Mouse (Mus musculus): Measurements from ENCODE around the gene Plbd2.

Gene Plbd2

DNA sequence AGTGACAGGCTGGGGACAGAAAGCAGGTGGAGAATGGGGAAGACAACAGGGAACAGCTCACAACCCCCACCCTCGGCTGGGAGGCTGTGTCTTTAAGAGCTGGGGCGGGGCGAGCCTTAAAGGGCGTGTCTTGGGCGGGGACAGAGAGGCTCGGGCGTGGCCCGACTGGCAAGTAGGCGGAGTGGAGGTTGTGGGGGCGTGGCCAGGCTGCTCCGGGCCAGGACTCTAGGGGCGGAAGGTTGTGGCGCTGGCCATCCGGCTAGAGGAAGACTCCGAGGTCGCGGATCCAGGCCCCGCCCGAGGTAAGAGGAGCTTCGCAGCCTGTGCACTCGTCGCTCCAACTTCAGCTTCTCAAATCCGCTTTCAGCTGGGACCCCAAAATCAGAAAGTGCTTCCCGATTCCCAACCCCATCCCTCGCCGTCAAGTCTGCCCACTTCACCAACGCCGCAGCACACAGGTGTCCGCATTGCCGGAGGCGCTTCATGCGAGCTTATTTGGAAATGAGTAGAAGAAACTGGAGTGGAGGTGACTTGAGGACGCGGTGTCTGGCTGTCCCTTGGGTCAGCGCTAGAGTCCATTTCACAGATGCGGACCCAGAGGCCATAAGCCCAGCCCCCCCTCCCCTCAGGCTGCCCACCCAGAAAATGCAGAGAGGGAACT is 7.7 kb upstream of the Plbd2 start, which contains the start of gene Slc8b1:
Gene Slc8b1, plus strand, starts transcription at position 187 of the 661 bp plus-strand sequence.
- peak; percentile 98 for DNase-seq

DNA sequence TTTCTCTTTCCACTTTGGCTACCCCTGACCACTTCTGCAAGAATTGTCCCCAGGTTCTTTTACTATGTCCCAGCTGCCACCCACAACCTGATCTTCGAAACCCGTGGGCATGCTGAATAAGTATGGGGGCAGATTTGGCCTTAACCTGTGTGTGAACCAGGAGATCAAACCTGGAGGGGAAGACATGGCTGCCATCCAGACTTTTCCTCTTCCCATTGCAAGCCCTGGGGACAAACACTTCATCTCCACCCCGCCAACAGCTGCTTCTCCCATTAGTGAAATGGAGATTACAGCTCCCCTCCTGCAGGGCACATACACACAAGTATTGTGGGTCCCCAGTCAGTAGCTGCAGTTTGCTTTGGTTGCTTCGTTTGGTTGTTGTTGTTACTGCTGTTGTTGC is 3.9 kb upstream of the Plbd2 start:
- DNase-seq, result no peak

DNA sequence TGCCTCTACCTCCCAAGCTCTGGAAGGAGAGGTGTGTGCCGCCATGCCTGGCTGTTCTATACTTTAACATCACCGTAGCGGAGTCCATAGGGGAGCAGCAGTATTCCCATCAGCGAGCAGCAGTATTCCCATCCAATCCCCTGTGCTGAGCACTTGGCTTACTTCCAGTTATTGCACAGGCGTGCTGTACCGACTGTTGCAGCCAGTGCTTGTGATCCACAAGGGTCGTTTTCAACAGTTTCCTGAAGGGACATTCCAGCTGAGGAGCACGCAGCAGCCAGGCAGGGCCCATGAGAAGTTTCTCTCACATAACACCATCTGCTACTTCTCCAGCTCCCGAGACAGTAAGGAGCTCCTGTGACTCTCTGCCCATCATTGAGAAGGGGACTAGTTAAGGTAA is 3.1 kb upstream of the Plbd2 start:
- no peak for DNase-seq

DNA sequence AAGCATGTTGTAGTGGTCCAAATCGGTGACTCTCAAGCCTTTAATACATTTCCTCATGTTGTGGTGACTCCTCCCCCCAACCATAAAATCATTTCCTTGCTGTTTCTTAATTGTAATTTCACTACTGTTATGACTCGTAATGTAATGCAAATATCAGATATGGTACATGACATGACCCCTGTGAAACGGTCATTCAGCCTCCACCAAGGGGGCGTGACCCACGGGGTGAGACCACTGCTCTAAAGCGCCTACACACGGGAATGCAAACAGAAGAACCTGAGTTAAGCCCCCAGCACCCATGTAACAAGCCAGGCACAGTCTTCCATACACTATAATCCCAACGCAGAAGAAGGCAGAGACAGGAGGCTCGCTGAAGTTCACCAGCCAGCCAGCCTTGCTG is 2.4 kb upstream of the Plbd2 start:
- no peak for DNase-seq

DNA sequence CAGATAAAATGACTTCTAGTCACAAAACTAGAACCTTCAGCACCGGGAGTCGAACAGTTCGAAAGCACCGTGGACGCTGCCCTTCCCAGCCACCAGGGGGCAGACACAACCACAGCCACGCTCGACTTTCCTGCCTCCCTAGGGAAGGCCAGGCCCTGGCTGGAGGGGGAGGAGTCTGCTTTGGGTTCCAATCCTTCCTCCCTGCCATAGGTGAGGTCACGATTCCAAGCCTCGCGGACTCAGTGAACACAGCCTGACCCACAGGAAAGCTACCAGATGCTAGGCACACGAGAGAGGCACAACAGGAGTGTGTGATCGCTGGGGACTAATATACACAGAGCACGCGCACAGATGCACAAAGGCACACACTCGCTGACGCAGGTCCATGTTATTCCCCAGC is 1.9 kb upstream of the Plbd2 start:
- peak; percentile 81 for DNase-seq

DNA sequence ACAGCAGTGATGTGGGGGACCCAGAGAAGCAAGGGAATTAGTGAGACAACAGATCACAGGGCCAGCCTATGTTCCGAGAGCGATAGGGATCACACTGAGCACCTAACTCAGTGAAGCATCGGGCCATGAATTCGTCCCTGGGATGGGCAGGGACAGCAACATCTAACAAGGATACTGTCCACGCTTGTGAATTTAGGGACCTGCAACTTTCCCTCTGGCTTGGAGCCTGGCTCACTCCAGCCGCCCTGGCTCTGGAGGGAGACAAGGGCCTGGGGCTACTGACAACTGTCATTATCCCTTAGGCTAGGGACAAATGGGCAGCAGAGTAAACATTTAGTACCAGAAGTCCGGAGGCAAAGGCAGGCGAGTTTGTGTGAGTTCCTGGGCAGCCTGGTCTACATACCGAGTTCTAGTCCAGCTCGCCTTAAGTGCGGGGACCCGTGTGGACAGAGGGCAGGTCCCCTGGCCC is 716 bp downstream of the Plbd2 start:
- DNase-seq, result no peak

DNA sequence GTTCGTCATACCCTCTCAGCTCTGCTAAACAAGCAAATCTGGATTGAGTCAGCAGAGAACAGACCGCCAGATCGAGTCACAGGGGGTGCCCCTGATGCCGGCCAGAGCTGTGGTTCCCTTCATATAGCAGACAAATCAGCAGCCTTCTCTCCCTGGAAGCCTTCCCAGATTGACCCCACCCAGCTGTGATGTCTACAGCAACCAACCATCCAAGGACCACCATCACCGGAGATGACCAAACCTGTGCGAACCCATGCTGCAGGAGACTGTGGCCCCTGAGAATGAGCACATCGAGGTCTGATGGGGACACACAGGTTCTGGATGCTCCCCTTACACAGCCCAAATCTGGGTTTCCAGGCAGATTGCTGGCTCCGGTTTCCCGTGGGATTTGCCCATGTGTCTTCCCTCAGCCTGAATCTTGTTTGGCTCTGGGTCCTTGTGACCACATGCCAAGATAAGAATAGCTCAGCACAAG is 1.2 kb downstream of the Plbd2 start:
- DNase-seq, result no peak

DNA sequence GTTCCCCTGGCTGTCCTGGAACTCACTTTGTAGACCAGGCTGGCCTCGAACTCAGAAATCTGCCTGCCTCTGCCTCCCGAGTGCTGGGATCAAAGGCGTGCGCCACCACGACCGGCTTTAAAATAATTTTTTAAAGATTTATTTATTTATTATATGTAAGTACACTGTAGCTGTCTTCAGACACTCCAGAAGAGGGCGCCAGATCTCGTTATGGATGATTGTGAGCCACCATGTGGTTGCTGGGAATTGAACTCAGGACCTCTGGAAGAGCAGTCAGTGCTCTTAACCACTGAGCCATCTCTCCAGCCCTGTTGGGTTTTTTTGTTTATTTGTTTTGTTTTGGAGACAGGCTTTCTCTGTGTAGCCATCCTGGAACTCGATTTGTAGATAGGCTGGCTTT is 2.8 kb downstream of the Plbd2 start:
- DNase-seq, result peak; percentile 40

DNA sequence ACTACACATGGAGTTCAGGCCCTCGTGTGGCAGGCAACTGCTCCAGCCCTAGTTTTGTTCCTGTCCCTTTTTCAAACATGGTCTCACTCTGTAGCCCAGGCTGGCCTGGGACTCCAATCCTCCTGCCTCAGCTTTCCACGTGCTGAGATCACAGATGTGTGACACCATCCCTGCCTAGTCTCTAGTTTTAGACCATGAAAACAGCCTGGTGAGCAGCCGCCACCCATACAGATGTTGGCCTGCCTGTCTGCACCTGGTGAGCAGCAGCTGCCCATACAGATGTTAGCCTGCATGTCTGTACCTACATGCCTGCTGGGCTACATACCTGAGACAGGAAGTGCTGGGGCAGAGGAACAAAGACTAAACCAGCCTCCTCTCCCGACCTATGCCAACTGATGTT is 4.2 kb downstream of the Plbd2 start:
- no peak for DNase-seq

DNA sequence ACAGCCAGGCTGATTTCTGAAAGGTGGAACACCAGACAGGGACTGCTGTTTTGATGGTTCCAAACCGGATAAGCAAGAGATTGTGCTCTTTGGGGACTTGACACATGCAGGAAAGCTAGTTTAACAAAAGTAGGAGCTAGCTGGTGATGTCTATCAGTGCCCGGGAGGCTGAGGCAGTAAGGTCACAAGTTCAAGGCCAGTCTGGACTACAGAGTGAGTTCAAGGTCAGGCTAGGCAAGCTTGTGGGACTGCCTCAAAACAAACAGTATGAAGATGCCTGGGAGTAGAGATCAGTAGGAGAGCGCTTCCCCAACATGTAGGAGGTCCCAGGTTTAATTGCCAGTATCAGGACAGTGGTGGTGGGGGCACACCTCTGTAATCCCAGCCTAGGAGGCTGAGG is 6.4 kb downstream of the Plbd2 start:
- DNase-seq, result no peak

DNA sequence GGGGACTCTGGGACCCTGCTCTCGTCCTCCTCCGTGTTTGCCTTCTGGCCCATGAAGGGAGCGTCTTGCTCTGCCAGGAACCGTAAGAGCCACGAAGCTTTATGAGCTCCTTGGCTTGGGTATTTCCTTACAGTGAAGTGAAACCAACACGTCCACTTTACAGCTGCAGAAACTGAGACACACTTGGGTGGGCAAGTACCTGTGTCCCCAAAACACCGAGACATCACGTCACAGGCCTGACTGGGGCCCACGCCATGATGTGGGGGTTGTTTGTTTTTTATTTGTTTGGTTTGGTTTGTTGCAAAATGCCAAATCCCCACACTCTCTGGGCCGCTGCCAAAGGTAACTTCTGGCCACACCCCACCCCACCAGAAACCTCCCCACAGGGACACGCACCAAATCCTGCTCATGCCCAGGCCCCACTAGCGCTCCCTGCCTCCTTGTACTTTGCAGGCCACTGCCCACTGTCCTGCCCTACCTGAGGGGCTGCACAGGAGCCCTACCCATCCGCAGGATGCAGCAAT is 7.7 kb downstream of the Plbd2 start:
- no peak for DNase-seq

DNA sequence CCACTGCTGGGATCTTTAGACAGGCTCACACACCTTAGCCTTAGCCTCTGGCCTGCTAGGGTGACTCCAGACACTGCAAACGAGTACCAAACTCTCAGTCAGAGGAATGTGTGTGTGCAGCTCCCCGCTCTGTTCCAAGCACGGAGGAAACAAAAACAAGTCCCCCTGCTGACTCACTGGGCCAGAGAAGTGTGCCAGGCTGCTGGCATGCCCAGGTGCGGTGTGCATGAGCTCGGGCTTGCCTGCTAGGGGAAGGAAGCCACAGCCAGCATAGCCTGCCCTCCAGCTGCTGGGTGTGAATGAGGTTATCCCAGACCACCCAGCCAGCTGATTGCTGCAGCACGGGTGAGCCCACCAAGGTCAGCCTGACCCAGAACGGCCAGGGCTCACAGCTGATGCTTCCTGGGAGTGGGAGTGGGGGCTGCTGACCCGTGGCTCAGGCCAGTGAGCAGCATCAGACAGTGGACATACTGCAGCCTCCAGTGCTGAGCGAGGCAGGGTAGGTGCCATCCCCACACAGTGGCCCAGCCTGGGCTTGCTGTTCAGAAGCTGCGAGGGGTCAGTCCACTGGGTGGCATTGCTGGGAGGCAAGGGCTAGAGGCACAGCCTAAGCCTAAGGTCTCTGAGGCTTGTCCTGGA is 8.2 kb downstream of the Plbd2 start:
- DNase-seq, result no peak

DNA sequence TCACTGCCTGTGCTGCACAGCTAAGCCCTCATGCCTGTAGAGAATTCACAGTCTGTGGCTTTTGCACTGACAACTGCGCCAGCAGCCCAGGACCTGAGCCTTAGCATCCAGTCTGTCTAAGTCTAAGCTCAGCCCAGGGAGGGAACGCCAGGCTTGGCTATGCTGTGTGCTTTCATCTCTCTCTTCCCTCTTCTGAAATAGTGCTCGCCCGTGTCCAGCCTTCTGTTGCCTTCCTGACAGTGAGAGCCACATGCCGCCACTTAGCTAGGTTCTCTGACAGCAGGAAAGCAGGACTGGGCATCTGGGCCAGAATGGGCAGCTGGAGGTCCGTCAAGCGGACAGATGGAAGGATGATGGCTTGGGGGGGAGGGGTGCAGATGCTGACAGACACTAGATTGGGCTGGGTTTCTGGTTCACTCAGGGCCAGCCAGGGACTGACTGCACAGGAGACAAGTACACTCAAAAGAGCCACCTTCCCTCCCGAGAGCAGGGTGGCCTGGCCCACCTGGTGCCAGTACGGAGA is 9.5 kb downstream of the Plbd2 start:
- DNase-seq, result no peak

DNA sequence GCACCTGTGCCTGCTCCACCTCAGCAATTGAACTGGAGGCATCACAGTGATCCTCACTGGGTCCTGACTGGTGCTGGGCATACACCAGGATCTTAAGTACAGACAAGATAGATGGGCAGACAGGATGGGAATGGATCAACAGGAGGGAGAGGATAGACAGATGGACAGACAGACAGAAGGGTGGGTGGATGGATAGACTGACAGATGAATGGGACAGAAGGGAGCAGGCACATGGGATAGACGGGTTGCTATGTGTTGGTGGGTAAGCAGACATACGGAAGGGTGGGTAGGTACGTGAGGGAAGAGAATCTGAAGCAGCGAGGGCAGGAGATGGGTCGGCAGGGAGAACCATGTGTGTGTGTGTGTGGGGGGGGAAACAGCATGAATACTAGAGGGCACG is 10.0 kb downstream of the Plbd2 start:
- no peak for DNase-seq

DNA sequence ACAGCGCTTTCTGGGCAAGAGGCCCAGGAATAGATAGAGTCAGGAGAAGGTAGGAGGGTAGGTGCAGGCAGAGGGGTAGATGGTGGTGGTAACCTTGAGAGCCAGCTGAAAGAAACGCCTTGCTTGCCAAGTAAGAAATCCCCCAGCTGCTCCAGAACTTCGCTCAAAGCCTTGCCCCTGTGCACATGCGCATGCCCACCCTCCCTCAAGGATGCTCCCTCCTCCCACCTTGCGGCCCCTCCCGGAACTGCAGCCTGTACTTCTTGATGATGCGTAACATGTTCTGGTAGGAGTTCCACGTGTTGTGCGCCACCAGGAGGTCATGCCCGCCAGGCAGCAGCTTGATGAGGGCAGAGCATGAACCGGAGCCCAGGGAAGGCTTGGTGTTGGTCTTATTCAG is 11.0 kb downstream of the Plbd2 start:
- peak; percentile 44 for DNase-seq

DNA sequence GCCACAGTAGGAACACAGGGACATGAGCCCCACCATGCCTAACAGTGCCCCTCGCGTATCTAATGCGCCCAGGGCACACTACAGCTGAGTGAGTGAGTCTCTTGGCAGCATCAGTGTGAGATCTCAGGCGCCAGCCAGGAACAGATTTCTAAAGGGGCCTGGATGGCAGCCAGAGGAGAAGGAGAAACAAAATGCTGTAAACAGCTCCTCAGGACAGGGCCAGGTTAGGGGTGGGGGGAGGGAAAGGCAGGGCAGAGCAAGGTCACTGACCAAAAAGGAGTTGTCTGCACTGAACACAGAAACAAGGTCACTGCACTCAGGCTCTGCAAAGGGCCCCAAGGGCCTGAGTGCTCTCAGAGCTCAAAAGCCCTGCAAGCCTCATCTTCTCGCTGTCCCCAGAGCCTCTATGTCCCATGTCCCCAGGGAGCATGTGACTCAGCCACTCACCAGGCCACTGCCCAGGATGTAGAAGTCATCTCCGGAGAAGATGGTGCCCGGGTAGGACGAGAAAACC is 12.7 kb downstream of the Plbd2 start:
- no peak for DNase-seq

DNA sequence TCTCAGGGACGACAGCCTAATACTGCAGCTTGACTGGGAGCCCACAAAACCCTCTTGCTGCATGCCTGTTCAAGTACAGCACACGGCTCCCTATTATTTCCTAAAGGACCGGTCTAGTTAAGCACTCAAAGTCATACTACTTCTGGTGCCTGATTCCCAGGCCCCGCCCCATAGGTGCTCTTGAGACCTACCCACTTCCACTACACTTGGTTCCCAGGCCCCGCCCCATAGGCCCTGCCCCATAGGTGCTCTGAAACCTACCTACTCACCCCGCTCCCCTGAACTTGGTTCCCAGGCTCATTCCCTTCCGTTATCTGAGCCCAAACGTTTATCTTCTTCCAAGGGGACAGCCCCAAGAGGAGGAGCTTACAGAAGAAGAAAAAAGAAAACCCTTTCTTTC is 15.6 kb downstream of the Plbd2 start:
- DNase-seq, result no peak

DNA sequence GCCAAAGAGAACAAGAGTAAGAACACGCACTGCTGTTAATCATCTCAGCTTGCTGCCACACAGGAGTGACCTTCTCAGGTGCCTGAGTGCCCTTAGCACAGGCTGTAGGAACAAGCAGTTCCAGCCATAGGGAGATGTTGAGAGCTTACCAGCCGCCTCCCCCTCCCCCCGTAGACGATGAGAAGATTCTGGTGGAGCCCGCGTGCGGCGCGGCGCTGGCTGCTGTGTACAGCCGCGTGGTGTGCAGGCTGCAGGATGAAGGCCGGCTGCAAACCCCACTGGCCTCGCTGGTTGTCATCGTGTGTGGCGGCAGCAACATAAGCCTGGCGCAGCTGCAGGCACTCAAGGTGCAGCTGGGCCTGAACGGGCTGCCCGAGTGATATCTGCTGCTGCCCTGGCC is 20.0 kb downstream of the Plbd2 start:
- DNase-seq, result no peak

DNA sequence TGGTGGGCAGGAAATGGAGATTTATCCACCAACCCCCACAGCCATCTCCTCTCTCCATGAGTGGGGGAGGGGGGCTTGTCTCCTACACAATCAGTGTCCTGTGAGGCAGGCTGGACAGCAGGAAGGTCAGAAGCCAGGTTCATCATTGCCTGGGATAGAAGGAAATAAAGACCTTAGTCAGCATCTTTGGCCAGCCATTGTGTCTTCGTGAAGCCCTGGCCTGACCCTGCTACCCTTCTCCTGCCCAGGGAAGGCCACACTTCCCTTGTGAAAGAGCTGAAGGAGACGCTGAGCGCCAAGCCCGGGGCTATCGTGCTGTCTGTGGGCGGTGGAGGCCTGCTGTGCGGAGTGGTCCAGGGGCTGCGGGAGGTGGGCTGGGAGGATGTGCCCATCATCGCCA is 22.2 kb downstream of the Plbd2 start:
- no peak for DNase-seq

DNA sequence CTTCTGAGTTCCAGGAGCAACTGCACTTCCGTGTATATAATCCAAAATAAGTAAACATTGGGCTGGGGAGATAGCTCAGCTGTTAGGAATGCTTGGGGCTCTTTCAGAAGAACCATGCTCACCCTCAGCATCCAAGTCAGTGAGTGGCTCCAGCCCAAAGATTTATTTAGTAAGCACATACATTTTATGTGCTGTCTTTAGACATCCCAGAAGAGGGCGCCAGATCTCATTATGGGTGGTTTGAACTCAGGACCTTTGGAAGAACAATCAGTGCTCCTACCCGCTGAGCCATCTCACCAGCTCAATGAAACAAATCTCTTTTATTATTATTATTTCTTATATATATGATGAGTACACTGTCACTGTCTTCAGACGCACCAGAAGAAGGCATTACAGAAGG is 23.9 kb downstream of the Plbd2 start:
- peak; percentile 32 for DNase-seq

DNA sequence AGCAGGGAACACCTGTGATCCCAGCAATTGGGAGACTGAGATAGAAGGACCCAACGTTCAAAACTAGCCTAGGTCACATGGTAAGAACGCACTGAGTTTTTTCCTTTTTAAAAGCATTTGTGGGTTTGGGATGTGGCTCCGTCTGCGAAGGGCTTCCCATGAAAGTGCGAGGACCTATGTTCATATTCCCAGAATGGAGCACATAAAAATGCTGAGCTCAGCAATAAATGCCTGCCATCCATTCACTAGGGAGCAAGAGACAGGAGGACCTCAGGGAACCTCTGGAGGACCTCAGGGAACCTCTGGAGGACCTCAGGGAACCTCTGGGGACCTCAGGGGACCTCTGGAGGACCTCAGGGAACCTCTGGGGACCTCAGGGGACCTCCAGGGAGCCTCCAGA is 25.4 kb downstream of the Plbd2 start:
- no peak for DNase-seq

DNA sequence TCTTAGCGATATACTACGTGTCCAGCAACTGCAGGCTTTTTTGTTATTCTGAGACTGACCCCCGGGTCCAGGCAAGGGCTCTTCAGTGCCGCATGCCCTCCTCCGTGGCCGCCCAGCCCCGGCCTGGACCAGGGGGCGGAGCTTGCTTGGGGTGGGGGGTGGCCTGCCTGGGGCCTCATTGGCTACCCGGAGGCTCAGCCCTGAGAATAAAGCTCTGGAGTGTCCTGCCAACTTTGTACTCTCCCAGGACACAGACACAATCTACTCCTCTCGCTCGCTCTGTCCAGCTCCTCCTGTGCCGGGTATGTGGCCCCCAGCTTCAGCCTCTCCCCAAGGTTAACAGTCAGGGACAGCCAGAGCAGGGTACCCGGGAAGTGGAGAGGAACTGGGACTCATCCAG is 27.1 kb downstream of the Plbd2 start, which contains the start of gene Sds:
Gene Sds, plus strand, starts transcription at position 231 of the 400 bp plus-strand sequence.
- no peak for DNase-seq

DNA sequence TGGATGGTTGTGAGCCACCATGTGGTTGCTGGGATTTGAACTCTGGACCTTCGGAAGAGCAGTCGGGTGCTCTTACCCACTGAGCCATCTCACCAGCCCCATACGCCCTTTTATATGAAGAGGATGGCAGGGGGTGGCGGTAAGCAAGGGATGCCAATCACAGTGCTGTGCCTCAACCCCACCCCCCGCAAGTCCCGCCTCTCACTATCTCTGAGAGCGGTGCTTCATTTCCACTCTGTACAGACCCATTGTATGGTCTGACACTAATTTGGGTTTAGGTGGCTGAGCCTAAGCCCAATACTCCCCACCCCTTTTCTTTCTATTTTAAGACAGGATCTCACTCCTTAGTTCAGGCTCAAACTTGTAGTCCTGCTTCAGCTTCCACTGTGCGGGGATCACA is 27.6 kb downstream of the Plbd2 start:
- no peak for DNase-seq

DNA sequence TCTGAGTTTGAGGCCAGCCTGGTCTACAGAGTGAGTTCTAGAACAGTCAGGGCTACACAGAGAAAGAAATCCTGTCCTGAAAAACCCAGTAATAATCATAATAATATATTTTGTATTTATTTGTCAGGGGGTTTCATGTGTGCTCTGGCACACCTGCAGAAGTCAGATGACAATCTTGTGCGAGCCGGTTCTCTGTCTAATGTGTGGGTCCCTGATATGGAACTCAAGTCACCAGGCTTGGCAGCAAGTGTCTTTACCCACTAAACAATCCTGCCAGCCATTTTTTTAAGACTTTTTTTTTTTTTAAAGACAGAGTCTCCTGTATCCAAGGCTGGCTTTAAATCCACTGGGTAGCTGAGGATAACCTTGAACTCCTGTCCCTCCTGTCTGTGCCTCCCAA is 30.1 kb downstream of the Plbd2 start:
- no peak for DNase-seq

All from thymus, postnatal 4 days (tissue).